Mouse (Mus musculus): ENCODE data around the gene Nceh1.
"Not testable (repeated sequence)": the region's sequence is repeated elsewhere in the genome, so short reads cannot be mapped to it uniquely, and the experiment has no call there.

Gene Nceh1

GRCm38 (mm10) chr3:27283071-27283713 lies 100.4 kb downstream of the Nceh1 start:
- no peak for DNase-seq (ENCODE audit: low read depth, low spot score)

GRCm38 (mm10) chr3:27283796-27284195 lies 101.0 kb downstream of the Nceh1 start:
- DNase-seq (ENCODE audit: low read depth, low spot score) = no peak

DNA sequence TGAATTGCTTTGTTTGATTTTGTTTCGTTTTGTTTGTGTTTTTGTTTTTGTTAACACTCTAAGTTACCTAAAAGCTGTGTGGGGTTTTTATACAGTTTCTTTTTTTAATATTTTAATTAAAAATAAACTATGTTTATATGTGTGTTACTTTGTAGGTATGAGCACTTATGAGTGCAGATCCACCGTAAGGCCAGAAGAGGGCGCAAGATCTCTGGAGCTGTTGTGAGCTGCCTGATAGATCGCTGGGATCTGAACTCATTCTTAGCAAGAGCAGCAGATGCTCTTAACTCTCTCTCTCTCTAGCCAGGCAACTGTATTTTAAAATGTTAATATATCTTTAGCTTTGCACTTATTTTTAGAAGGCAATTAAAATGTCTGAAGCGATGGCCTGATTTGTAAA lies 101.5 kb downstream of the Nceh1 start:
- no peak for DNase-seq (ENCODE audit: low read depth, low spot score)

GRCm38 (mm10) chr3:27285072-27285471 lies 102.3 kb downstream of the Nceh1 start:
- no peak for DNase-seq (ENCODE audit: low read depth, low spot score)

DNA sequence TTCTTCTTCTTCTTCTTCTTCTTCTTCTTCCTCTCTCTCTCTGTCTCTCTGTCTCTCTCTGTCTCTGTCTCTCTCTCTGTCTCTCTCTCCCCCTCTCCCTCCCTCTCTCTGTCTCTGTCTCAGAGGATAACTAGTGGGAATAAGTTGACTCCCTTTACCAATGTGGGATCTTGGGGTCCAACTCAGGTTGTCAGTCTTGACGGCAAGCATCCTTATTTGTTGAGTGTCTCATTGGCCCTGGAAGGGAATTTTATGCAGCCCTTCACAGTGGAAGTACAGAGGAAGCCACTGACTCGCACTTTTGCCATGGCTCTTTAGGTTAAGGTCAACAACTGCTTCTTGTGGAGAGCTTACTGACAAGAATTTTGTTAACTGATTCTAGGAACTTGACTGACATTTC lies 105.5 kb downstream of the Nceh1 start:
- DNase-seq (ENCODE audit: low read depth, low spot score) = no peak

DNA sequence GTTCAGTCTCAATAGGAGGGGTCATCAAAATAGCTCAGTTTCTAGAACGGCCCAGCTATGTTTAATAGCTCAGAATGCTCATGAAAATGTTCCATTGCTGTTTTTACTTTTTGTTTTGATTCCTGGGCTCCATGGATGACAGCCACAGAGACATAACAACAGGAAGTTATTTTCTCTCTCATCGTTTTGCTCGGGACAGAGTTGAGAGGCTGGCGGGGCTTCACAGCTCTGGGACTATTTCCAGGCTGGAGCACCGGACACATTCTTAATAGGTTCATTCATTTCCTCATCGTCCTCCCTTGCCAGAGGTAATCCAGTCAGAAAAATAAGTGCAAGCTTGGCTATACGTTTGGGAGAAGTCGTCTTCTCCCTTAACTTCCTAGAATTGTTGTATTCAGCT lies 106.1 kb downstream of the Nceh1 start:
- no peak for DNase-seq (ENCODE audit: low read depth, low spot score)

DNA sequence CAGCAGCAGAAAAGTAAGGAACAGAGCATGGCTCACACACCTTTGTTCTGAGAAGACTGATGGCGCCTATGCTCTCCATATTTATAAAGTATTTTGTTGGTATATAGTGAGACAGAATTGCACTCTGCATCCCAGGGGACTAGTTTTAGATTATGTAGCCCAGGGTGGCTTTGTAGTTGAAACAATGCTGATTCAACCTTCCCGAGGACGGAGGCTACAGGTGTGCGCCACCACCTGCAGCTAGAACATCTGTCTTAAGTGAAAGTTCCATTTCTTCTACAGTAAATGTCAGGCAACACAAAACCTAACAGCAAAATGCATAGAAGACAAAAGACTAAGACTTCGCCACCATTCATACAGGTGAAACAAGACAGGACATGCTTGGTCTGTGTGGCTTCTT lies 107.5 kb downstream of the Nceh1 start:
- no peak for DNase-seq (ENCODE audit: low read depth, low spot score)

- DNase-seq (ENCODE audit: low read depth, low spot score) = not testable (repeated sequence)
Observed at GRCm38 (mm10) chr3:27290945-27291344, 108.2 kb downstream of the Nceh1 start.

DNA sequence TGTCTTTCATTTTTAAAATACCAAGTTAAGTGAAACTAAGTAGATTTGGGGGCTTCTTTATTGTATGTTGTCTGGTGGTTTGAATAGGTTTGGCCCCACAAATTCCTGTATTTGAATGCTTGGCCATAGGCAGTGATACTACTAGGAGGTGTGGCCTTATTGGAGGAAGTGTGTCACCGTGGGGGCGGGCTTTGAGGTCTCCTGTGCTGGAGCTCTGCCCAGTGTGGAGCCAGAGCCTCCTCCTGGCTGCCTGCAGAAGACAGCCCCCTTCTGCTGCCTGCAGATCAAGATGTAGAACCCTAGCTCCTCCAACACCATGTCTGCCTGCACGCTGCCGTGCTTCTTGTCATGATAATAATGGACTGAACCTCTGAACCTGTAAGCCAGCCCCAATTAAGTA lies 108.6 kb downstream of the Nceh1 start:
- DNase-seq (ENCODE audit: low read depth, low spot score) = not testable (repeated sequence)

DNA sequence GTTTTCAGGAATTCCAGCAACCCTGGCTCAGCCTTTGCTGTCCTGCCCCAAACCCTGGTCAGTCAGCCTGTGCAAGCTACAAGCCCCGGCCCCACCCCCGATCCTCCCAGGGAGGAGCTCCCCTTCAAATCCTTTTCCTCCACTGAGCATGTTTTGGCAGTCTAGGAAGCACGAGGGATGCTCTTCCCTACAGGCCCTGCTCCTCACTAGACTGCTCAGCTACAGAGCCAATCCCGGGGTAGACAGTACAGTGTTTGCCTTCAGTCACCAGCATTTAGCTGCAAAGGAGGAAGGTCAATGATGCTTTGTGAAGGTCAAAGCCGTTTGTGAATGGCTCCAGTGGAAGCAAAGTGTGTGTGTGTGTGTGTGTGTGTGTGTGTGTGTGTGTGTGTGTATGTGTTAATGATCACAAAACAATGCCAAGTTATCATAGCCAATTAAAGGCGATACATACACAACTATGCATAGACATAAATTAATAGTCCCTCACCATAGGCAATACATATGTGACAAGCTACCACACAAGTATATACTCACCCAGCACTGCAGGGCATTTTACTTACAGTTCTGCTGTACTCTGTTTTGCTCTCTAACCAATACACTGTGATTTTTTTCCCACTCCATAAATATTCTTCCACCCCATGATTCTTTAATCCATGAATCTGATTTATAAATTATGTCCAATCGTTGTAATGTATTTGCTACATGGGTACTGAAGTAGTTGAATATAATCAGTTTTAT lies 111.0 kb downstream of the Nceh1 start:
- DNase-seq (ENCODE audit: low read depth, low spot score) = no peak

- no peak for DNase-seq (ENCODE audit: low read depth, low spot score)
Observed at GRCm38 (mm10) chr3:27300451-27300850, 117.7 kb downstream of the Nceh1 start.

- no peak for DNase-seq (ENCODE audit: low read depth, low spot score)
Observed at GRCm38 (mm10) chr3:27302339-27303022, 119.7 kb downstream of the Nceh1 start.

DNA sequence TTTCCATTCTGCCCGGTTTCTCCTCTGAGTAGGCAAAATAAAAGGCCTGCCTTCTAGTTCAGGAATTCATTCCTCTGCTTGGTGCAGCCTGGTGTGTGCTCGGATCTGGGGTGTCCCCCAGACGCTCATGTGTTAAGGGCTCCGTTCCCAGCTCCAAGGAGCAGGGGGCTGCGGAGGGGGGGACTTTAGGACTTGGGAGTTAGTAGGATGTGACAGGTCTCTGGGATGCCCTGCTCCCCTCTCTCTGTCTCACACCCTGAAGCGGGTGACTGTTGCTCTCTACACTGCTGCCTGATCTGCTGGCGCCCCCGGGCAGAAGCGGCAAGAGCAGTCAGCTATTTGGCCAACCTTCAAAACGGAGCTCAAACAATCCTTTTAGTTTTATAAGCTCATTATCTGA lies 124.0 kb downstream of the Nceh1 start:
- no peak for DNase-seq (ENCODE audit: low read depth, low spot score)

GRCm38 (mm10) chr3:27310973-27311372 lies 128.2 kb downstream of the Nceh1 start:
- no peak for DNase-seq (ENCODE audit: low read depth, low spot score)

DNA sequence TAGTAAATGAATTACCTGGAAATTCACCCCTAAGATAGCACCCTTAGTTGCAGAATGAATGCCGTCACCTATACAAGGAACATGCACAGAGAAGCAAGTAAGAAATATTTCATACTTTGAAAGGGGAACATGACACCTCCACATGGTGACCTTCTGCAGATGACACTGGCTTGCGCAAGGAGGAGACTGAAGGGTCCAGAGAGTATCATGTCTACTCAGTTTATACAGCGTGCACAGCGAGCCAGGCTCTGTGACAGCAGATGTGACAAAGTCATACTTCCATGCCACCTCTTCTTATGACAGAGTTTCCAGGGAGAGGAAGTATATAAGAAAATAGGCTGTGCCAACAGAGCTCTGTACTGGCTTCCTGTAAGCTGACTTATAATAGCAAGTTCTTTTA lies 128.7 kb downstream of the Nceh1 start:
- DNase-seq (ENCODE audit: low read depth, low spot score) = no peak

GRCm38 (mm10) chr3:27314506-27315164 lies 131.9 kb downstream of the Nceh1 start:
- DNase-seq (ENCODE audit: low read depth, low spot score) = no peak

- DNase-seq (ENCODE audit: low read depth, low spot score) = no peak
Observed at GRCm38 (mm10) chr3:27316559-27317287, 134.0 kb downstream of the Nceh1 start, which contains the start of gene Tnfsf10. Gene Tnfsf10, plus strand, starts transcription at chr3:27317028.

- no peak for DNase-seq (ENCODE audit: low read depth, low spot score)
Observed at GRCm38 (mm10) chr3:27317288-27318024, 134.7 kb downstream of the Nceh1 start.

DNA sequence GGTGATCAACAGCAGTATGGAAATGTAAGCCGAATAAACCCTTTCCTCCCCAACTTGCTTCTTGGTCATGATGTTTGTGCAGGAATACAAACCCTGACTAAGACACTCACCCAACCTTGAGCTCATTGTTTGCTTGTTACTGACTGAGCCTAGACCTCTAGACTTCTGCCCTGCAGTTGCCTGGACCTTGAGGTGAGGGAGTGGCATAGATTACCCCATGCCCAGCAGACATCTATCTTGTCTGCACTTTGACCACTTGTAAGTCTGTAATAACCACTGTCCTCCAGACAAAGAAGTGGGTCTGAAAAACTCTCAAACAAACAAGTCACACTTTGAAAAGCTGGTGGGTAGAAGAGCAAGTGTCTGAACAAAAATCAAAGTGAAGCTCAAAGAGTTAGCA lies 136.9 kb downstream of the Nceh1 start:
- DNase-seq (ENCODE audit: low read depth, low spot score) = no peak

DNA sequence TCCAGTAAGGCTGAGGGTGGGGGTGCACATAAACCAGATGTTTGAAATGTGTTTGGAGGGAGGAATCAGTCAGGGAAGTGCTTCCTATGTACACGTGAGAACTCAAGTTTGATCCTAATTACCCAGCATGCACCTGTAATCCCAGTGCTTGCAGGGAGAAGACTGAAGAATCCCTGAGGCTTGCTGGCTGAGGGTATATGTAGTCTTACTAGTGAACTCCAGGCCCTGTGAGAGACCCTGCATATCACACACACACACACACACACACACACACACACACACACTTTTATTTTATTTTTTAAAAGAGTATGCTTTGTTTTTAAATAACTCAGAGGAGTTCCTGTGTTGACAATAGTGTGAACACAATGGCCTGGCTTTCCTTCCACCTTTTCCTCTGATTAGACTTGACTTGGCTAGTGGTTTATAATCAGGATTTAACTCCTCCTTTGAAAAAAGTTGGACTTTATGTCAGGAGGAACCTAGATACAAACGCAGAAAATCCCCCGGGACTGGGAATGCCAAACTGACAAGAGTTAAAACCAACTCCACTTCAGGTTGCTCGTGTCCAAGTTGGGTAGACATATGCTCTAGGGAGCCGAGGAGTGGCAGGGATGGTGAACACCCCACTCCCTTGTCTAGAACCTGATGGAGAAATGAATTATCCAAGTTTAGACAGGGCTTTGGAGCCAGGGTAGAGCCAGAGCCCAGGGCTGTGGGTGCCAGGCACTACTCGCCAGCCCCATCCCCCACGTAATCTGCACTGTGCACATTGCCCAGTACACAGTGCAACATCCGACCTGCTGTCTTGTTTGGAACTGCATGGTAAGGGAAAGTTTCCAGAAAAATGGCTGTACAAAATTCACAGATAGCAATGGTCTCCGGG lies 138.1 kb downstream of the Nceh1 start:
- DNase-seq (ENCODE audit: low read depth, low spot score) = peak; percentile 12
